Mouse (Mus musculus): ENCODE measurements around the gene 4930562C15Rik. TPM values are rescaled to one million over a fixed set of nuclear protein-coding genes. Genes with fewer than 3 reads are reported as not detected.

4930562C15Rik gene
- polyA plus RNA-seq, 1 experiment from 2014 or later = 2.2 TPM

DNA sequence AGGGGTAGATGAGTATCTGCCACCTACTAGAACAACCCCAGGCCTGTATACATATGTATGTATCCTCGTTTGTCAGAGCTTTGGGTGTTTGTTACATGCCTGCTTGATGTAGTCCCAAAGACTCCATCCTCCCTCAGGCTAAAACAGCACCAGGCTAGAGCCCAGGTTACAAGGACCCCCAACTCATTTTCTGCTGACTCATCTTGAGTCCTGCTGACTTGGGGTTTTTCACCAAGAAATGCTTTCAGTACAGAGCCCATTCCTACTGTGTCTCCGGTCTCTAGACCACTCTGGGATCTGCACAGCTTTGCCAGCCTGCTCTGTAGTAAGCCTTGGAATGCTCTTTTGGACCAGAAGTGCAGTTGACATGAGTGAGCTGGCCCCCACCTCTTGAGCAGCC is 81.4 kb downstream of the 4930562C15Rik start:
- no peak overlapping the region for H3K27ac ChIP-seq (ENCODE audit: low read length)
- peaks cover 16% of the 10 kb centered on the region for H3K4me1 ChIP-seq (ENCODE audit: insufficient read depth, low read depth, low read length)
- H3K27me3 ChIP-seq (replicated peaks; ENCODE audit: insufficient read depth, low read length) = no peaks in the 10 kb centered on the region
- peaks cover 31% of the 10 kb centered on the region for H3K36me3 ChIP-seq (ENCODE audit: insufficient read depth, low read length)
- H3K9me3 ChIP-seq (ENCODE audit: low read length) = no peaks in the 10 kb centered on the region
- 74% methylated on average over 2 of the region's 2 CpGs for WGBS
- no peak for DNase-seq (ENCODE audit: low spot score)
- ATAC-seq = no peak
- H3K9ac ChIP-seq (replicated peaks; ENCODE audit: low read depth) = no peak overlapping the region
- H3K4me3 ChIP-seq (ENCODE audit: low read depth, low read length) = no peak overlapping the region
- no peak overlapping the region for H3K4me2 ChIP-seq (replicated peaks; ENCODE audit: low read depth, low read length)
- no peak for TF ChIP-seq EP300 (IDR thresholded peaks at IDR 0.05)
- no peak for TF ChIP-seq CTCF (IDR thresholded peaks at IDR 0.05)

Other genes with a start within 250 kb of the 4930562C15Rik start
- 20.7 and 26.5 TPM in 2 replicates for gene Glis2, start 240.7 kb upstream of the 4930562C15Rik start, polyA plus RNA-seq (2015; fragmentation: Nextera tagmentation; extraction: Ambion mirVana)
- 76.2 and 78.4 TPM in 2 replicates for gene Pam16, start 210.4 kb upstream of the 4930562C15Rik start, polyA plus RNA-seq (2015; fragmentation: Nextera tagmentation; extraction: Ambion mirVana)
- 17.4 and 18.0 TPM in 2 replicates for gene Vasn, start 195.5 kb upstream of the 4930562C15Rik start, polyA plus RNA-seq (2015; fragmentation: Nextera tagmentation; extraction: Ambion mirVana)
- 37.8 and 38.9 TPM in 2 replicates for gene Dnaja3, start 195.4 kb upstream of the 4930562C15Rik start, polyA plus RNA-seq (2015; fragmentation: Nextera tagmentation; extraction: Ambion mirVana)
- 8.7 and 9.0 TPM in 2 replicates for gene Coro7, start 155.6 kb upstream of the 4930562C15Rik start, polyA plus RNA-seq (2015; fragmentation: Nextera tagmentation; extraction: Ambion mirVana)
- 6.0 and 7.1 TPM in 2 replicates for gene Nmral1, start 116.1 kb upstream of the 4930562C15Rik start, polyA plus RNA-seq (2015; fragmentation: Nextera tagmentation; extraction: Ambion mirVana)
- 92.4 and 97.9 TPM in 2 replicates for gene Hmox2, start 109.1 kb upstream of the 4930562C15Rik start, polyA plus RNA-seq (2015; fragmentation: Nextera tagmentation; extraction: Ambion mirVana)
- gene Cdip1, start 45.1 kb upstream of the 4930562C15Rik start, polyA plus RNA-seq (2015; fragmentation: Nextera tagmentation; extraction: Ambion mirVana) = 57.5 and 68.2 TPM in 2 replicates
- gene Ubald1, start 44.9 kb downstream of the 4930562C15Rik start, polyA plus RNA-seq (2015; fragmentation: Nextera tagmentation; extraction: Ambion mirVana) = 33.7 and 39.5 TPM in 2 replicates
- gene Mgrn1, start 50.8 kb downstream of the 4930562C15Rik start, polyA plus RNA-seq (2015; fragmentation: Nextera tagmentation; extraction: Ambion mirVana) = 75.6 and 76.7 TPM in 2 replicates
- gene Nudt16l1, start 103.3 kb downstream of the 4930562C15Rik start, polyA plus RNA-seq (2015; fragmentation: Nextera tagmentation; extraction: Ambion mirVana) = 87.6 and 92.0 TPM in 2 replicates
- gene Anks3, start 128.8 kb downstream of the 4930562C15Rik start, polyA plus RNA-seq (2015; fragmentation: Nextera tagmentation; extraction: Ambion mirVana) = 41.0 and 43.4 TPM in 2 replicates
- gene Sept12, start 162.4 kb downstream of the 4930562C15Rik start, polyA plus RNA-seq (2015; fragmentation: Nextera tagmentation; extraction: Ambion mirVana) = 0.14 and 0.27 TPM in 2 replicates
- 57.5 and 59.4 TPM in 2 replicates for gene Smim22, start 171.9 kb downstream of the 4930562C15Rik start, polyA plus RNA-seq (2015; fragmentation: Nextera tagmentation; extraction: Ambion mirVana)
- 58.9 and 60.4 TPM in 2 replicates for gene Rogdi, start 178.1 kb downstream of the 4930562C15Rik start, polyA plus RNA-seq (2015; fragmentation: Nextera tagmentation; extraction: Ambion mirVana)
- gene Glyr1, start 214.4 kb downstream of the 4930562C15Rik start, polyA plus RNA-seq (2015; fragmentation: Nextera tagmentation; extraction: Ambion mirVana) = 75.8 and 81.1 TPM in 2 replicates
- gene Ubn1, start 214.6 kb downstream of the 4930562C15Rik start, polyA plus RNA-seq (2015; fragmentation: Nextera tagmentation; extraction: Ambion mirVana) = 15.0 and 16.3 TPM in 2 replicates

Data from lung, postnatal 0 days (tissue).